Mouse (Mus musculus): ENCODE results near the gene Klhl35. TPM values are rescaled to one million over a fixed set of nuclear protein-coding genes. Genes with fewer than 3 reads are reported as not detected.

The Klhl35 gene
- total and polyA plus RNA-seq, 3 experiments = not detected

- no peaks in the 10 kb centered on the region for H3K27me3 ChIP-seq (ENCODE audit: insufficient read depth, low read length)
- H3K36me3 ChIP-seq (replicated peaks) = peaks cover 93% of the 10 kb centered on the region
- DNase-seq (ENCODE audit: low spot score) (no peak), ATAC-seq (ENCODE audit: extremely low read depth, insufficient number of reproducible peaks, low FRiP score, poor library complexity, severe bottlenecking) (no peak)
- no peaks in the 10 kb centered on the region for H3K9me3 ChIP-seq (replicated peaks)
- H3K4me3 ChIP-seq (ENCODE audit: low read depth, low read length) = no peak overlapping the region; the same call in 1 of the 2 replicates
- H3K4me1 ChIP-seq (ENCODE audit: insufficient read depth, low read depth, low read length) = peaks cover 76% of the 10 kb centered on the region
- no peak for TF ChIP-seq CTCF (IDR thresholded peaks at IDR 0.05; ENCODE audit: low read depth, low read length)
- TF ChIP-seq POLR2AphosphoS5 (IDR thresholded peaks at IDR 0.05; ENCODE audit: insufficient replicate concordance, low read depth, low read length) = no peak
- TF ChIP-seq TAL1 (conservative IDR thresholded peaks at IDR 0.05; ENCODE audit: low read depth, low read length) = no peak
- no peak for TF ChIP-seq GATA2 (IDR thresholded peaks at IDR 0.05; ENCODE audit: borderline replicate concordance, low read depth, low read length)
- TF ChIP-seq GATA1 (IDR thresholded peaks at IDR 0.05; ENCODE audit: borderline replicate concordance, low read length) = no peak
These were observed 9.7 kb downstream of the Klhl35 start for GRCm38 (mm10) chr7:99475562-99475911.

GRCm38 (mm10) chr7:99476558-99477114 lies 10.8 kb downstream of the Klhl35 start:
- Histone ChIP-seq H3K27me3 (ENCODE audit: insufficient read depth, low read length) (no peaks in the 10 kb centered on the region), H3K9me3 (replicated peaks) (no peaks in the 10 kb centered on the region), H3K36me3 (replicated peaks) (peaks cover 95% of the 10 kb centered on the region), H3K4me1 (ENCODE audit: insufficient read depth, low read depth, low read length) (peaks cover 83% of the 10 kb centered on the region), H3K4me3 (ENCODE audit: low read depth, low read length) (no peak overlapping the region)
- DNase-seq (ENCODE audit: low spot score) (no peak), ATAC-seq (ENCODE audit: extremely low read depth, insufficient number of reproducible peaks, low FRiP score, poor library complexity, severe bottlenecking) (no peak)
- no peak for TF ChIP-seq GATA2 (IDR thresholded peaks at IDR 0.05; ENCODE audit: borderline replicate concordance, low read depth, low read length)
- TF ChIP-seq POLR2AphosphoS5 (IDR thresholded peaks at IDR 0.05; ENCODE audit: insufficient replicate concordance, low read depth, low read length) = no peak; the same call in 1 of the 2 replicates
- TF ChIP-seq GATA1 (IDR thresholded peaks at IDR 0.05; ENCODE audit: borderline replicate concordance, low read length) = no peak
- no peak for TF ChIP-seq CTCF (IDR thresholded peaks at IDR 0.05; ENCODE audit: low read depth, low read length)
- no peak for TF ChIP-seq TAL1 (conservative IDR thresholded peaks at IDR 0.05; ENCODE audit: low read depth, low read length)

GRCm38 (mm10) chr7:99477235-99477634 lies 11.4 kb downstream of the Klhl35 start:
- no peaks in the 10 kb centered on the region for H3K9me3 ChIP-seq (replicated peaks)
- peaks cover 95% of the 10 kb centered on the region for H3K36me3 ChIP-seq (replicated peaks)
- peaks cover 83% of the 10 kb centered on the region for H3K4me1 ChIP-seq (ENCODE audit: insufficient read depth, low read depth, low read length)
- H3K27me3 ChIP-seq (ENCODE audit: insufficient read depth, low read length) = no peaks in the 10 kb centered on the region
- DNase-seq (ENCODE audit: low spot score) = no peak
- TF ChIP-seq POLR2AphosphoS5 (IDR thresholded peaks at IDR 0.05; ENCODE audit: insufficient replicate concordance, low read depth, low read length) (0 out of 2 replicates have a peak, but pooled peaks have one; percentile 8), CTCF (IDR thresholded peaks at IDR 0.05; ENCODE audit: low read depth, low read length) (no peak)
- H3K4me3 ChIP-seq (ENCODE audit: low read depth, low read length) = no peak overlapping the region; the same call in 1 of the 2 replicates
- ATAC-seq (ENCODE audit: extremely low read depth, insufficient number of reproducible peaks, low FRiP score, poor library complexity, severe bottlenecking) = no peak

- DNase-seq (ENCODE audit: low spot score) = no peak
- TF ChIP-seq POLR2AphosphoS5 (IDR thresholded peaks at IDR 0.05; ENCODE audit: insufficient replicate concordance, low read depth, low read length) = no peak
- TF ChIP-seq TAL1 (conservative IDR thresholded peaks at IDR 0.05; ENCODE audit: low read depth, low read length) = no peak
- TF ChIP-seq GATA1 (IDR thresholded peaks at IDR 0.05; ENCODE audit: borderline replicate concordance, low read length) = no peak
- no peak for TF ChIP-seq GATA2 (IDR thresholded peaks at IDR 0.05; ENCODE audit: borderline replicate concordance, low read depth, low read length)
- TF ChIP-seq CTCF (IDR thresholded peaks at IDR 0.05; ENCODE audit: low read depth, low read length) = no peak
- H3K4me1 ChIP-seq (ENCODE audit: insufficient read depth, low read depth, low read length) = peaks cover 50% of the 10 kb centered on the region
- ATAC-seq (ENCODE audit: extremely low read depth, insufficient number of reproducible peaks, low FRiP score, poor library complexity, severe bottlenecking) = no peak
- H3K4me3 ChIP-seq (ENCODE audit: low read depth, low read length) = peak overlapping the region; percentile 81
- H3K27me3 ChIP-seq (ENCODE audit: insufficient read depth, low read length) = no peaks in the 10 kb centered on the region
- H3K36me3 ChIP-seq (replicated peaks) = peaks cover 54% of the 10 kb centered on the region
- no peaks in the 10 kb centered on the region for H3K9me3 ChIP-seq (replicated peaks)
These were observed 16.8 kb downstream of the Klhl35 start for GRCm38 (mm10) chr7:99482637-99483036.

GRCm38 (mm10) chr7:99483271-99483923 lies 17.6 kb downstream of the Klhl35 start, which contains the start of gene Rps3:
TSS of gene Rps3 (minus strand) at chr7:99483738.
- no peak for TF ChIP-seq GATA2 (IDR thresholded peaks at IDR 0.05; ENCODE audit: borderline replicate concordance, low read depth, low read length)
- H3K4me1 ChIP-seq (ENCODE audit: insufficient read depth, low read depth, low read length) = peaks cover 42% of the 10 kb centered on the region
- peak; percentile 83 for ATAC-seq (ENCODE audit: extremely low read depth, insufficient number of reproducible peaks, low FRiP score, poor library complexity, severe bottlenecking)
- peaks cover 47% of the 10 kb centered on the region for H3K36me3 ChIP-seq (replicated peaks)
- peak; percentile 76 for DNase-seq (ENCODE audit: low spot score)
- H3K9me3 ChIP-seq (replicated peaks) = no peaks in the 10 kb centered on the region
- peak within 1 kb of the TSS; percentile 81 for H3K4me3 ChIP-seq (ENCODE audit: low read depth, low read length)
- no peaks in the 10 kb centered on the region for H3K27me3 ChIP-seq (ENCODE audit: insufficient read depth, low read length)

GRCm38 (mm10) chr7:99483924-99484319 lies 18.1 kb downstream of the Klhl35 start:
- DNase-seq (ENCODE audit: low spot score) = no peak
- peaks cover 37% of the 10 kb centered on the region for H3K4me1 ChIP-seq (ENCODE audit: insufficient read depth, low read depth, low read length)
- H3K9me3 ChIP-seq (replicated peaks) = no peaks in the 10 kb centered on the region
- peak overlapping the region; percentile 81 for H3K4me3 ChIP-seq (ENCODE audit: low read depth, low read length)
- no peak for ATAC-seq (ENCODE audit: extremely low read depth, insufficient number of reproducible peaks, low FRiP score, poor library complexity, severe bottlenecking)
- TF ChIP-seq TAL1 (conservative IDR thresholded peaks at IDR 0.05; ENCODE audit: low read depth, low read length) (no peak), POLR2AphosphoS5 (IDR thresholded peaks at IDR 0.05; ENCODE audit: insufficient replicate concordance, low read depth, low read length) (no peak), CTCF (IDR thresholded peaks at IDR 0.05; ENCODE audit: low read depth, low read length) (no peak)
- H3K36me3 ChIP-seq (replicated peaks) = peaks cover 42% of the 10 kb centered on the region
- H3K27me3 ChIP-seq (ENCODE audit: insufficient read depth, low read length) = no peaks in the 10 kb centered on the region
